Mouse (Mus musculus) forebrain, embryonic 11.5 days (tissue): Measurements from ENCODE around the gene Synpo2. TPM values are rescaled to one million over a fixed set of nuclear protein-coding genes. Genes with fewer than 3 reads are reported as not detected.

Experiments used
- ATAC-seq: fragments of 200-750 bp; cut with Nextera tagmentation; replicated peaks from 2 replicates; pipeline ENCODE4 v1.8.0; 2017; ENCODE audit warnings: moderate TSS enrichment; ENCODE audit not compliant: low FRiP score
- DNase-seq: peaks from one replicate; pipeline ENCODE4 v3.0.0-alpha.2; 2017; ENCODE audit warnings: low spot score
- H3K27ac ChIP-seq: fragments of 300-500 bp; sonication (generic); 2 replicates; pipeline ENCODE4 v1.5.1; 2014; ENCODE audit warnings: low read depth, low read length
- H3K27me3 ChIP-seq: fragments of 300-500 bp; sonication (generic); 2 replicates; pipeline ENCODE4 v1.6.1; 2014; ENCODE audit warnings: mild to moderate bottlenecking, low read length, mixed read lengths; ENCODE audit not compliant: control insufficient read depth, insufficient read depth
- H3K36me3 ChIP-seq: fragments of 300-500 bp; sonication (generic); 2 replicates; pipeline ENCODE4 v1.6.1; 2014; ENCODE audit warnings: mild to moderate bottlenecking, low read length, moderate library complexity, mixed read lengths; ENCODE audit not compliant: control insufficient read depth, insufficient read depth
- H3K4me1 ChIP-seq: fragments of 300-500 bp; sonication (generic); replicated peaks from 2 replicates; pipeline ENCODE4 v1.6.1; 2014; ENCODE audit warnings: low read length, mixed read lengths; ENCODE audit not compliant: control insufficient read depth, insufficient read depth
- H3K4me2 ChIP-seq: fragments of 300-500 bp; sonication (generic); 2 replicates; pipeline ENCODE4 v1.6.1; 2014; ENCODE audit warnings: low read depth, mild to moderate bottlenecking, low read length, moderate library complexity, mixed read lengths; ENCODE audit not compliant: severe bottlenecking
- H3K4me3 ChIP-seq: fragments of 300-500 bp; sonication (generic); 2 replicates; pipeline ENCODE4 v1.5.1; 2014; ENCODE audit warnings: low read depth, low read length
- H3K9ac ChIP-seq: fragments of 300-500 bp; sonication (generic); 2 replicates; pipeline ENCODE4 v1.6.1; 2014; ENCODE audit warnings: low read length
- H3K9me3 ChIP-seq: fragments of 300-500 bp; sonication (generic); 2 replicates; pipeline ENCODE4 v1.6.1; 2016; ENCODE audit warnings: low read length, mixed read lengths; ENCODE audit not compliant: control insufficient read depth
- WGBS: fragments of 180-500 bp; shearing (Covaris S2); extraction: QIAGEN DNeasy Blood & Tissue Kit; methylation state at CpG from one replicate; pipeline ENCODE4 v1.1.7; 2014; 5-methylcytosine and 5-hydroxymethylcytosine counted together
- polyA plus RNA-seq: library from polyadenylated mRNA; unstranded; fragments of >200 nt; fragmentation: Nextera tagmentation; extraction: Ambion mirVana; gene quantifications from 2 replicates; pipeline ENCODE4 v1.2.1, GENCODE M21; 2014

Synpo2 gene
- polyA plus RNA-seq: 2.0 and 3.7 TPM in 2 replicates

- Histone ChIP-seq H3K27me3 (no peaks in the 10 kb centered on the region), H3K4me3 (peak within 1 kb of the TSS; percentile 40), H3K4me2 (peak within 1 kb of the TSS; percentile 72), H3K9ac (peak within 1 kb of the TSS; percentile 59), H3K36me3 (no peaks in the 10 kb centered on the region), H3K9me3 (no peaks in the 10 kb centered on the region), H3K4me1 (peaks cover 4% of the 10 kb centered on the region; the same call in 1 of the 2 replicates), H3K27ac (no peak within 1 kb of the TSS)
- WGBS: under 1% methylated on average over 20 of the region's 20 CpGs
- DNase-seq: peak; percentile 80
- peak; percentile 86 for ATAC-seq
These were observed at the start of gene Synpo2 for GRCm38 (mm10) chr3:123235921-123236320. Gene Synpo2 (minus strand): TSS chr3:123236149.

- ATAC-seq: no peak
- Histone ChIP-seq H3K27me3 (no peaks in the 10 kb centered on the region), H3K9me3 (no peaks in the 10 kb centered on the region), H3K27ac (no peak overlapping the region), H3K4me3 (no peak overlapping the region), H3K36me3 (no peaks in the 10 kb centered on the region), H3K4me1 (no peaks in the 10 kb centered on the region), H3K4me2 (no peak overlapping the region), H3K9ac (no peak overlapping the region)
- no peak for DNase-seq
These were observed 49.7 kb upstream of the Synpo2 start for GRCm38 (mm10) chr3:123285649-123286048.

- Histone ChIP-seq H3K9ac (no peak overlapping the region), H3K27ac (no peak overlapping the region), H3K36me3 (no peaks in the 10 kb centered on the region), H3K4me3 (no peak overlapping the region), H3K4me1 (no peaks in the 10 kb centered on the region), H3K27me3 (no peaks in the 10 kb centered on the region), H3K4me2 (no peak overlapping the region), H3K9me3 (no peaks in the 10 kb centered on the region)
- DNase-seq (no peak), ATAC-seq (no peak)
- WGBS: 92% methylated on average over 5 of the region's 5 CpGs
These were observed 48.3 kb upstream of the Synpo2 start for GRCm38 (mm10) chr3:123284284-123284683.

GRCm38 (mm10) chr3:123282866-123283615, 47.1 kb upstream of the Synpo2 start:
- Histone ChIP-seq H3K9me3 (no peaks in the 10 kb centered on the region), H3K36me3 (no peaks in the 10 kb centered on the region), H3K27ac (no peak overlapping the region), H3K9ac (no peak overlapping the region), H3K4me2 (no peak overlapping the region), H3K27me3 (no peaks in the 10 kb centered on the region), H3K4me3 (no peak overlapping the region), H3K4me1 (no peaks in the 10 kb centered on the region)
- WGBS: 89% methylated on average over 12 of the region's 12 CpGs
- no peak for ATAC-seq
- no peak for DNase-seq

GRCm38 (mm10) chr3:123267741-123268201, 31.8 kb upstream of the Synpo2 start:
- no peaks in the 10 kb centered on the region for H3K36me3 ChIP-seq
- no peak overlapping the region for H3K27ac ChIP-seq
- no peaks in the 10 kb centered on the region for H3K9me3 ChIP-seq
- whole genome bisulfite sequencing: under 1% methylated on average over 25 of the region's 25 CpGs
- DNase-seq (peak; percentile 67), ATAC-seq (peak; percentile 56)
- no peaks in the 10 kb centered on the region for H3K27me3 ChIP-seq
- peak overlapping the region; percentile 91 for H3K4me2 ChIP-seq
- peak overlapping the region; percentile 55 for H3K9ac ChIP-seq
- H3K4me3 ChIP-seq: peak overlapping the region; percentile 70
- no peaks in the 10 kb centered on the region; the same call in 1 of the 2 replicates for H3K4me1 ChIP-seq

GRCm38 (mm10) chr3:123266753-123267651, 31.1 kb upstream of the Synpo2 start, which contains the start of gene Sec24d:
Gene Sec24d (plus strand): TSS chr3:123267455.
- Histone ChIP-seq H3K4me1 (no peaks in the 10 kb centered on the region; the same call in 1 of the 2 replicates), H3K27ac (no peak within 1 kb of the TSS)
- DNase-seq: peak; percentile 88

GRCm38 (mm10) chr3:123264706-123265105, 28.8 kb upstream of the Synpo2 start:
- H3K27me3 ChIP-seq: no peaks in the 10 kb centered on the region

More at GRCm38 (mm10) chr3:123266753-123267651, 31.1 kb upstream of the Synpo2 start, which contains the start of gene Sec24d:
- Histone ChIP-seq H3K9me3 (no peaks in the 10 kb centered on the region), H3K36me3 (no peaks in the 10 kb centered on the region), H3K9ac (peak within 1 kb of the TSS; percentile 55), H3K4me3 (peak within 1 kb of the TSS; percentile 70), H3K4me2 (peak within 1 kb of the TSS; percentile 91), H3K27me3 (no peaks in the 10 kb centered on the region)
- WGBS: 4% methylated on average over 68 of the region's 68 CpGs
- peak; percentile 92 for ATAC-seq

GRCm38 (mm10) chr3:123258709-123259108, 22.8 kb upstream of the Synpo2 start:
- no peak overlapping the region for H3K4me3 ChIP-seq
- H3K27ac ChIP-seq: no peak overlapping the region
- H3K27me3 ChIP-seq: no peaks in the 10 kb centered on the region
- no peak for DNase-seq
- no peaks in the 10 kb centered on the region for H3K36me3 ChIP-seq
- no peak overlapping the region for H3K4me2 ChIP-seq
- H3K9me3 ChIP-seq: no peaks in the 10 kb centered on the region
- 78% methylated on average over 4 of the region's 4 CpGs for WGBS
- no peak for ATAC-seq
- no peak overlapping the region for H3K9ac ChIP-seq
- no peaks in the 10 kb centered on the region for H3K4me1 ChIP-seq

More at GRCm38 (mm10) chr3:123264706-123265105, 28.8 kb upstream of the Synpo2 start:
- Histone ChIP-seq H3K36me3 (no peaks in the 10 kb centered on the region), H3K4me3 (no peak overlapping the region), H3K9ac (no peak overlapping the region), H3K9me3 (no peaks in the 10 kb centered on the region), H3K4me1 (no peaks in the 10 kb centered on the region; the same call in 1 of the 2 replicates), H3K27ac (no peak overlapping the region), H3K4me2 (no peak overlapping the region)
- DNase-seq (no peak), ATAC-seq (no peak)
- WGBS: 71% methylated on average over 6 of the region's 6 CpGs
